12 mouse cellular contexts compared by ENCODE assay signal in genomic region chr10:25386868-25387267, GRCm38 (mm10). TPM values are rescaled to one million over a fixed set of nuclear protein-coding genes. Genes with fewer than 3 reads are reported as not detected.
DNase-seq lines count a peak whose midpoint lies in the region; ATAC-seq lines count a peak whose summit lies in the region.
"Had no signal": no experiment of that assay in that cellular context is flagged by ENCODE, and none has a peak within 500 bp of the region (broad histone marks: within the 10 kb centered on the region; RNA-seq: fewer than 3 reads in every experiment).

No protein-coding gene starts in this region.

- DNase-seq in kidney, adult 11 months = peak; percentile 21
- peak; percentile 29 to 41 for DNase-seq in kidney, postnatal 36 days
- peak; percentile 51 for DNase-seq in lung, postnatal 25 days (ENCODE audit: low spot score)
- no peak for DNase-seq in layer of hippocampus, adult 8-10 months (ENCODE audit: low spot score in 2 of 2)
- DNase-seq: adrenal gland, postnatal 36 days; cerebellum, adult 11-12 months; spleen, adult 18-20 months had no signal

- 57% methylated on average over 4 of the region's 4 CpGs for WGBS in kidney, embryonic 14.5 days
- 47% methylated on average over 4 of the region's 4 CpGs for WGBS in heart, embryonic 12.5 days

- no peak; the same call in 1 of the 2 replicates for ATAC-seq in kidney, embryonic 14.5 days (ENCODE audit: low FRiP score, low TSS enrichment)
- ATAC-seq in heart, embryonic 12.5 days (ENCODE audit: insufficient number of reproducible peaks, low FRiP score) = no peak
- no peak for ATAC-seq in monocyte, adult 5-6 weeks (replicated peaks; ENCODE audit: insufficient number of reproducible peaks, low FRiP score, low TSS enrichment, poor library complexity, severe bottlenecking)
- ATAC-seq in megakaryocyte-erythroid progenitor cell, adult 5-6 weeks (replicated peaks; ENCODE audit: low FRiP score, low TSS enrichment, poor library complexity, severe bottlenecking) = no peak
- ATAC-seq: forebrain, embryonic 13.5 days had no signal

- H3K4me2 ChIP-seq in kidney, embryonic 14.5 days (replicated peaks; ENCODE audit: low read depth, low read length) = no peak overlapping the region
- 0 out of 2 replicates have a peak overlapping the region, but pooled peaks have one; percentile 22 for H3K4me2 ChIP-seq in heart, embryonic 12.5 days
- H3K4me2 ChIP-seq: forebrain, embryonic 13.5 days had no signal

- H3K27me3 ChIP-seq in kidney, embryonic 14.5 days (ENCODE audit: control insufficient read depth, insufficient read depth, low read length) = no peaks in the 10 kb centered on the region
- no peaks in the 10 kb centered on the region for H3K27me3 ChIP-seq in heart, embryonic 12.5 days (replicated peaks)
- H3K27me3 ChIP-seq: forebrain, embryonic 13.5 days had no signal

- H3K27ac ChIP-seq in kidney, embryonic 14.5 days (ENCODE audit: low read depth, low read length) = no peak overlapping the region; the same call in 1 of the 2 replicates
- peak overlapping the region; percentile 60 for H3K27ac ChIP-seq in heart, embryonic 12.5 days (ENCODE audit: poor library complexity, severe bottlenecking)
- H3K27ac ChIP-seq: forebrain, embryonic 13.5 days had no signal

- H3K9ac ChIP-seq in kidney, embryonic 14.5 days (ENCODE audit: low read depth, low read length) = no peak overlapping the region
- H3K9ac ChIP-seq in heart, embryonic 12.5 days = no peak overlapping the region; the same call in 1 of the 2 replicates
- H3K9ac ChIP-seq: forebrain, embryonic 13.5 days had no signal

- no peak overlapping the region for H3K4me3 ChIP-seq in kidney, embryonic 14.5 days (ENCODE audit: low read length)
- H3K4me3 ChIP-seq in heart, embryonic 12.5 days = no peak overlapping the region
- H3K4me3 ChIP-seq: forebrain, embryonic 13.5 days had no signal

- no peaks in the 10 kb centered on the region for H3K9me3 ChIP-seq in kidney, embryonic 14.5 days (ENCODE audit: control insufficient read depth, low read length)
- no peaks in the 10 kb centered on the region for H3K9me3 ChIP-seq in heart, embryonic 12.5 days (replicated peaks)
- H3K9me3 ChIP-seq: forebrain, embryonic 13.5 days had no signal

- H3K36me3 ChIP-seq in kidney, embryonic 14.5 days (ENCODE audit: control insufficient read depth, insufficient read depth, low read length) = no peaks in the 10 kb centered on the region
- H3K36me3 ChIP-seq in heart, embryonic 12.5 days = no peaks in the 10 kb centered on the region

- H3K4me1 ChIP-seq in kidney, embryonic 14.5 days (ENCODE audit: control insufficient read depth, insufficient read depth, low read length) = peaks cover 17% of the 10 kb centered on the region; the same call in 1 of the 2 replicates
- H3K4me1 ChIP-seq in heart, embryonic 12.5 days (replicated peaks) = peaks cover 47% of the 10 kb centered on the region

RNA-seq across cellular contexts. Expression of gene Epb41l2, which starts 27.3 kb away (rescaled TPM):
- 41.4 and 66.4 TPM in 2 replicates for polyA plus RNA-seq in kidney, embryonic 14.5 days (2014; fragmentation: Nextera tagmentation; extraction: Ambion mirVana)
- 61.4 and 64.3 TPM in 2 replicates for polyA plus RNA-seq in heart, embryonic 12.5 days (2016; fragmentation: Nextera tagmentation; extraction: Ambion mirVana)
- total RNA-seq in monocyte, adult 5-6 weeks (2017) = 77.6 to 105 TPM (median 100 TPM) in 3 replicates
- 12.8 and 20.1 TPM in 2 replicates for total RNA-seq in megakaryocyte-erythroid progenitor cell, adult 5-6 weeks (2014; fragmentation: Nextera tagmentation)
- 15.8 and 16.0 TPM in 2 replicates for total RNA-seq in megakaryocyte-erythroid progenitor cell, adult 5-6 weeks (2017)
- 100 to 1,000 TPM in 2 of 4 experiments, 10 to 100 TPM in 2; 75.9 to 120 (median 95.5) TPM for total RNA-seq in layer of hippocampus, adult 8-10 months (2022)

Comparison
In these comparisons a context has a peak if more than half of its experiments do, and no peak if none do; other contexts are left out.
1. DNase-seq: peak in kidney, adult 11 months (single experiment), kidney, postnatal 36 days (2 of 2) and lung, postnatal 25 days (single experiment); none in layer of hippocampus, adult 8-10 months (0 of 2).